Mouse (Mus musculus) heart, adult 11 months (tissue): ENCODE data around the gene Zbtb9.
A peak's percentile ranks its signal among the peaks of the same experiment; 100 is the strongest.

Experiments used
- DNase-seq: peaks from one replicate; pipeline ENCODE4 v3.0.0; 2022

The Zbtb9 gene

GRCm38 (mm10) chr17:26972703-26973574 is at the start of gene Zbtb9:
Gene Zbtb9 (plus strand): TSS chr17:26973167.
- peak; percentile 100 for DNase-seq

GRCm38 (mm10) chr17:26925414-26925813 is 47.6 kb upstream of the Zbtb9 start:
- DNase-seq = peak; percentile 74

GRCm38 (mm10) chr17:26931795-26932194 is 41.2 kb upstream of the Zbtb9 start:
- DNase-seq = peak; percentile 95

- peak; percentile 100 for DNase-seq
Measured at GRCm38 (mm10) chr17:26932839-26933398, 40.0 kb upstream of the Zbtb9 start, which contains the start of gene Phf1. Gene Phf1 (plus strand): TSS chr17:26933052.

GRCm38 (mm10) chr17:26933419-26933818 is 39.5 kb upstream of the Zbtb9 start:
- no peak for DNase-seq

- DNase-seq = peak; percentile 94
Measured at GRCm38 (mm10) chr17:26933885-26934827, 38.8 kb upstream of the Zbtb9 start.

- peak; percentile 92 for DNase-seq
Measured at GRCm38 (mm10) chr17:26935027-26935426, 37.9 kb upstream of the Zbtb9 start.

- peak; percentile 92 for DNase-seq
Measured at GRCm38 (mm10) chr17:26936453-26936852, 36.5 kb upstream of the Zbtb9 start.

- DNase-seq = peak; percentile 95
Measured at GRCm38 (mm10) chr17:26936921-26937695, 35.9 kb upstream of the Zbtb9 start.

GRCm38 (mm10) chr17:26937883-26938695 is 34.9 kb upstream of the Zbtb9 start:
- peak; percentile 92 for DNase-seq

- no peak for DNase-seq
Measured at GRCm38 (mm10) chr17:26938731-26939130, 34.2 kb upstream of the Zbtb9 start.

GRCm38 (mm10) chr17:26939178-26939972 is 33.6 kb upstream of the Zbtb9 start, which contains the start of gene Cuta:
Gene Cuta (minus strand): TSS chr17:26939569.
- DNase-seq = peak; percentile 100

- DNase-seq = no peak
Measured at GRCm38 (mm10) chr17:26939973-26940300, 33.0 kb upstream of the Zbtb9 start.

- DNase-seq = peak; percentile 96
Measured at GRCm38 (mm10) chr17:26941031-26941789, 31.8 kb upstream of the Zbtb9 start, which contains the start of gene Syngap1. Gene Syngap1 (plus strand): TSS chr17:26941253.

- DNase-seq = no peak
Measured at GRCm38 (mm10) chr17:26941841-26942570, 31.0 kb upstream of the Zbtb9 start.

GRCm38 (mm10) chr17:26945824-26946495 is 27.0 kb upstream of the Zbtb9 start:
- peak; percentile 92 for DNase-seq

- DNase-seq = peak; percentile 98
Measured at GRCm38 (mm10) chr17:26946567-26946966, 26.4 kb upstream of the Zbtb9 start.
